Mouse (Mus musculus): Measurements from ENCODE around the gene Tle3.
A peak's percentile ranks its signal among the peaks of the same experiment; 100 is the strongest.

Tle3 gene

GRCm38 (mm10) chr9:61436104-61436503 lies 63.9 kb downstream of the Tle3 start:
- DNase-seq (ENCODE audit: low read depth) = peak; percentile 12

GRCm38 (mm10) chr9:61436761-61437160 lies 64.6 kb downstream of the Tle3 start:
- DNase-seq (ENCODE audit: low read depth) = no peak

GRCm38 (mm10) chr9:61439092-61439491 lies 66.9 kb downstream of the Tle3 start:
- no peak for DNase-seq (ENCODE audit: low read depth)

GRCm38 (mm10) chr9:61439979-61440378 lies 67.8 kb downstream of the Tle3 start:
- no peak for DNase-seq (ENCODE audit: low read depth)

- DNase-seq (ENCODE audit: low read depth) = no peak
Measured at GRCm38 (mm10) chr9:61441206-61441913, 69.2 kb downstream of the Tle3 start.

- no peak for DNase-seq (ENCODE audit: low read depth)
Measured at GRCm38 (mm10) chr9:61442951-61443630, 70.9 kb downstream of the Tle3 start.

GRCm38 (mm10) chr9:61445151-61445550 lies 73.0 kb downstream of the Tle3 start:
- no peak for DNase-seq (ENCODE audit: low read depth)

GRCm38 (mm10) chr9:61445711-61446222 lies 73.6 kb downstream of the Tle3 start:
- DNase-seq (ENCODE audit: low read depth) = no peak

- no peak for DNase-seq (ENCODE audit: low read depth)
Measured at GRCm38 (mm10) chr9:61446965-61447364, 74.8 kb downstream of the Tle3 start.

GRCm38 (mm10) chr9:61449363-61449904 lies 77.3 kb downstream of the Tle3 start:
- no peak for DNase-seq (ENCODE audit: low read depth)

- no peak for DNase-seq (ENCODE audit: low read depth)
Measured at GRCm38 (mm10) chr9:61452081-61452480, 79.9 kb downstream of the Tle3 start.

- DNase-seq (ENCODE audit: low read depth) = no peak
Measured at GRCm38 (mm10) chr9:61455861-61456261, 83.7 kb downstream of the Tle3 start.

GRCm38 (mm10) chr9:61456441-61457161 lies 84.4 kb downstream of the Tle3 start:
- no peak for DNase-seq (ENCODE audit: low read depth)

- no peak for DNase-seq (ENCODE audit: low read depth)
Measured at GRCm38 (mm10) chr9:61457162-61457523, 85.0 kb downstream of the Tle3 start.

- no peak for DNase-seq (ENCODE audit: low read depth)
Measured at GRCm38 (mm10) chr9:61461859-61462258, 89.7 kb downstream of the Tle3 start.

GRCm38 (mm10) chr9:61467436-61467835 lies 95.3 kb downstream of the Tle3 start:
- no peak for DNase-seq (ENCODE audit: low read depth)

Data from fibroblast of lung, adult 2 months (primary cell).